Mouse (Mus musculus) natural killer cell, adult 2 months (primary cell): ENCODE data around the gene Serpinb12.
"Not testable (repeated sequence)": the region's sequence is repeated elsewhere in the genome, so short reads cannot be mapped to it uniquely, and the experiment has no call there.

Experiments
- DNase-seq, 2 experiments: peaks; one replicate each; pipeline ENCODE4 v3.0.0; 2022; ENCODE audit warnings: low spot score in 2 of 2

Serpinb12 gene

DNA sequence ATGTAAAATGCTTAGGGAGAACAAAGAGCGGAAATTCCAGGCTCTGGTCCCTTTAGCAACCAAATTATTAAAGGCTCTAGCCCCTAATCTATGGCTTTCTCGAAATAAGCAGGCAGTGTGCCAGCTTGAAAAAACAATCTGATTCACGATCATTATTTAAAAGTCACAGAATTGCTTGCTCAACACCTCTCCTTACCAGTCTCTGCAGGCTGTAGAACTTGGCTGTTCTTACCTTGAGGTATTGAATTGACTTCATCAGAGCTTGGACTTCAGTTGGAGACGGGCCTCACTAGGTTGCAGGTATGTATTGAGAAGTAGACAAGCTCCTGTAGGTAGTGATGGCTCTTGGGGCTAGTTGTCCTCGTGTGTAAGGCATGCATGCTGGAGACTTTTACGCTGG lies at the start of gene Serpinb12:
Serpinb12 (plus strand) TSS at position 185 of the 400 bp plus-strand sequence.
- DNase-seq = no peak

DNA sequence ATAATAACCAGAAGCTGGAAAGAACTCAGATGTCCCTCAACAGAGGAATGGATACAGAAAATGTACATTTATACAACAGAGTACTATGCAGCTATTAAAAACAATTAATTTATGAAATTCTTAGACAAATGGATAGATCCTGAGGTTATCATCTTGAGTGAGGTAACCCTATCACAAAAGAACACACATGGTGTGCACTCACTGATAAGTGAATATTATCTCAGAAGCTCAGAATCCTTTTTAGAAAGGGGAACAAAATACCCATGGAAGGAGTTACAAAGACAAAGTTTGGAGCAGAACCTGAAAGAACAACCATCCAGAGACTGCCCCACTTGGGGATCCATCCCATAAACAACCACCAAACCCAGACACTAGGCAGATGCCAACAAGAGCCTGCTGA lies 39.1 kb upstream of the Serpinb12 start:
- DNase-seq = not testable (repeated sequence)

DNA sequence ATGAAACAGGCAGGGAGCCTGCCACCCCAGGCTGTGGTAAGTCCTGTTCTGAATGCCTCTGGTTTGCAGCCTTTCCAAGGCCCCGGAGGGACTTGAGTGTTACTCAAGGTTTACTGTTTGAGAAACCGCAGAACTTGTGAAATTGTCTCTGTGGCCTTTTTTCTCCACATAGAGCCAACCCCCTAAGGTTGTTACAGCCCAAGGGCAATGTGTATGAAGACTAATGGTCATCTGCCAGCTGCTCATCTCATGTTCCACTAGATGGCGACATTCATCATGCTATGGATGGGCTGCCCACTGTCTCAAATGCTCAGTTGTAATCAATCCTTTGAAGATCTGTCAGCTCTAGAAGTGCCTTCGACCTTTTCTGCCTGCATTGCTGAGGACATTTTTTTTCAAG lies 32.8 kb upstream of the Serpinb12 start:
- DNase-seq = peak in 1 of 2 experiments; percentile 5

DNA sequence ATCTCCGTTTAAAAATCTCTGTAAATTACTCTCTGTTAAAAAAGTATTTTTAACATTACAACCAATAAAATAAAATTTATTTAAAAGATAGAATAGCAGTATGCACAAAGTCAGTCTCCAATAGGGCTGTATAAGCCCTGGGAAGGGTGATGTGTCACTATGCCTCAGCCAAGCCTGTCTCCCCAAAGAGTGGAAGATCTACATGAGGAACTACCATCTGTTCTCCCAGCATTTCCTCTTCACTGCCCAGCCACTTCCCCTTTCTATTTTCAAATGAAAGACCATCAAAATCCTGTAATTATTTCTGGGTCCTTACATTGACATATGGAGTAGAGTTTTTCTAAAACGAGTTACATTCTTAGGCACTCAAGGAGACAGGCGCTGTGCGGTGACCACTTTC lies 2.3 kb upstream of the Serpinb12 start:
- DNase-seq = no peak

DNA sequence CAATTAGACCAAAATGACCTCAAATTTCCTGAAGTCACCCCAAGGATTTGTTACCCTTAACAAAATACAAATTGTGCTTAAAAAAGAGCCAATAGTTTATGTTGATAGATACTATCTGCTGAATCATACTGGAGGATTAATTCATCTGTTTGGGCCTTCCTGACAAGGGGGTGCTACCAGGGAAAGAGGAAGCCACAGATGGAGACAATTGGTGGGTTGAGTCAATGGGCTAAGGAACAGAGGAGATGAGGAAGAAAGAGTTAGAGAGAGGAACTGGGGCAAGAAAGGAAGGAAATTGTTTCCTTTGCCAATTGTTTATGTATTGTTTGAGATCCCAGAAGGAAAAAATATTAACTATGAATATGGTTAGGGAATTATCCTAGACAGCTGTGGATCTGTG lies 591 bp upstream of the Serpinb12 start:
- DNase-seq = no peak

DNA sequence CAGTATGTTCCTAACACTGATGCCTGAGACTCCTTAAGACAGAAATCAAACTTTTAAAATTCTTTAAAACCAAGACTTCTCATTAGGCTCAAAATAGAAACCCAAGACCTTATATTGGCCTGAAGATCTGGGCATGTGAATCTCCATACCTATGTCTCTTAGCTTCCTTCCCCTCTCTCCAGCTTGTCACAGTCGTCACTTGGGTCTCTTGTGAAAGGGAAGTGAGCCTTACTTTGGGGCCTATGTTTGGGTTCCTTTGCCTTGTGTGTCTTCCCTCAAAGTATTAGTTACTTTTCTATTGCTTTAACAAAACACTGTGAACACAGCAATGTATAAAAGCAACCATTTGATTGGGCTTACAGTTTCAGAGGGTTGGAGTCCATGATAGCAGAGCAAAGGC lies 13.0 kb downstream of the Serpinb12 start:
- no peak for DNase-seq

DNA sequence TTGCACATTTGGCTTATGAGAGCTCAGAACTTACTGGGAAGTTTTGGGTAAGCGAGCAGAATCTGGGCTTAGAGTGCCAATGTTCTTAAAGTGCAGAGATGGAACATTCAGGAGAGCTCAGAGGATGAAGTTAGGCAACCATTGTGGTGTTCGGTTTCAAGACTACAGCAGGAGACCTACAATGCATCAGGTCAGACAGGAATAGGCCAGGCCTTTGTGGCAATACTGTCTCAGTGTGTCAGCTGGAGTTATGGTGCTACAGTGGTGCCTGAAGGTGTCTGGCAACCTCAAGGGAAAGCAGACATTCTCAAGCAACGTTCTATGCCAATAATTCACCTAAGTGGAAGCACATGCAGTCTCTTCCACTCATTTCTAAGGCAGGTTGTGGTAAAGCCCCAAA lies 25.7 kb downstream of the Serpinb12 start:
- no peak for DNase-seq

DNA sequence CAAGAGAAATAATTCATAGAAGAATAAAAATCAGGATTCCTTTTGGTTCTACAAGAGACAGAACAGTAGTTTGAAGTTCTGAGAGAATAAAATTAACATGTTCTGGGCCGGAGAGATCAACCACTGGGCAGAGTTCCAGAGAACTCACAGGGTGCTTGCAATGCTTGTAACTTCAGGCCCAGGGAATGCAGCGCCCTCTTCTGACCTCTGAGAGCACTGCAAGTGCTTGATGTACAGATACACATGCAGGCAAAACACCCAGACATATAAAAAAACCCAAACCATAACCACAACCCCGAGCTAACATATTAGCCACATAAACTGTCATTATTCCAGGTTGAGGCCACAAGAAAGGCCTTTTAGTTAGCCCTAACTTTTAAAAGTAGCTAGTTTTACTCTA lies 26.8 kb downstream of the Serpinb12 start:
- peak; percentile 8 to 21 for DNase-seq

DNA sequence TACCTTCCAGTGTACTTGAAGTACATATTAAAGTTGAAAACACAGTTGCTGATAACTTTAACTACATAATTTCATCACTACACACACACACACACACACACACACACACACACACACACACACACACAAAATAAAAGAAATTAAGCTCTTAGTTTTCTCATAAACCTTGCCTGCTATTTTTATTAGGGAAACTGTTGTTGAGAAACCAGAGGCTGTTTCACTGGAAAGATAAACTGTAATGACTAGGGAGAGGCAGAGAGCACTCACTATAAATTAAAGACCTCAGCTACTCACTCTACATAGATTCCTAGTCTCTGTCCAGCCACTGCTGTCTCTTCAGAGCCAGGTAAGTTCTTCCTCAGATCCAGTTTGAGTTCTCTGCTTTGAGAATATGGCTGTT lies 46.4 kb downstream of the Serpinb12 start, which contains the start of gene Serpinb13:
Serpinb13 (plus strand) TSS at position 301 of the 400 bp plus-strand sequence.
- no peak for DNase-seq

DNA sequence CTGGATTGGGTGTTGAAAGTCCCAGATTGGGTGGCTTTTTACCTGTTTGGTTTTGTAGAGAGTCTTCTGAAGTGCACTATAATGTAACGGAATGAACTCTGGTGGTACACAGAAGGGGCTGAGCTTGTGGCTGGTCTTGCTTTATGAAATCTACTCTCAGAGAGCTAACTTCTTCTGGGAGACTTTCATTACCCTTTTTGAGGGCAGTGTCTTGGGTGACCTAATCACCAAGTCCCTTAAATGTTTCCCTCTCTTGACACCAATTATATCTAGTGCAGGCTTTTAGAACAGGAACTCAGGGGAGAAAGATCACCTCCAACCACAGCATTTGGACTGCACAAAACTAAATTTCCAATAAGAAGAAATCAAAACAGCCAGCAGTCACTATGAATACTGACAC lies 48.8 kb downstream of the Serpinb12 start:
- DNase-seq = no peak

DNA sequence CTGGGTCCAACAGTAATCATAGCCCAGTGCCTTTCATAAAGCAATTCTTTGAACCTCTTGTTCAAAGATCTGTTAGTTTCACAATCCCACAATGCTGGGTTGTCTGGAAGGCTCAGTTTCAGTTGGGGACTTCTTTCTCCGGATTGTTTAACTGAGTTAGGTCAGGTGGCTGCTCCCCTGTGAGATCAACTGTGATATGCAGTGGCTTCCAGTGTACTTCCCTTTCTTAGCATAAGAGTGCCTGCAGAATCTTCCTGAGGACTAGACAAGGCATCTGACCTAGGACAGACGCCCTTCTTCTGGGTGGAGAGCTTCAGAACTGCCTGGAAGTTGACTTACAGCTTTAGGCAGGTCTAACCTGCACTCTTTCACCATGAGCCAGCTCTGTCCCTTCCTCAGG lies 49.6 kb downstream of the Serpinb12 start:
- DNase-seq = no peak

DNA sequence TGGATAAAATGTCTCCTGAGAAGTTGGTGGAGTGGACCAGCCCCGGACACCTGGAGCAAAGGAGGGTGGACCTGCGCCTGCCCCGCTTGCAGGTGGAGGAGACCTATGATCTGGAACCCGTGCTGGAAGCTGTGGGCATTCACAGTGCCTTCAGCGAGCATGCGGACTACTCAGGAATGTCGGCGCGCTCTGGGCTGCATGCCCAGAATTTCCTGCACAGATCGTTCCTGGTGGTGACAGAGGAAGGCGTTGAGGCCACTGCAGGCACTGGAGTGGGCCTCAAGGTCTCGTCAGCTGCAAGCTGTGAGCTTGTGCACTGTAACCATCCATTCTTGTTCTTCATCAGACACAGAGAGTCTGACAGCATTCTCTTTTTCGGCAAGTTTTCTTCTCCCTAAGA lies 66.2 kb downstream of the Serpinb12 start:
- no peak for DNase-seq

DNA sequence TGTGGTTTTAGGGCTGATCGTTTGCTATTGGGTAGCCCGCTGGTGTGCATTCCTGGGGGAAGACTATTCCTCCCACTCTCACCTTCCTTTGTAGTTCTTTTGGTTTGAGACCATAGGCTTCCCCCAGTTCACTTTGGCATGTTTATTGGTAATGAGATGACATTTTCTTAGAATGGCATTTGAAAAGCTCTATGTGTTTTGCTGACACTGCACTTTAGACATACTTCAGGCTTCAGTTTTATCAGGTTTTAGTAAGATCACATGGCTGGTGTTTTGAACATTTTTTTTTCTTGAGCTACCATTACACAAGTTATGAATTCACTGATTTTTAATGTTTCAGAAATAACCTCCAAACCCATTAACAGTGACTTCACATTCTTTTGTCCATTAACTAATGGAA lies 67.5 kb downstream of the Serpinb12 start:
- no peak for DNase-seq

DNA sequence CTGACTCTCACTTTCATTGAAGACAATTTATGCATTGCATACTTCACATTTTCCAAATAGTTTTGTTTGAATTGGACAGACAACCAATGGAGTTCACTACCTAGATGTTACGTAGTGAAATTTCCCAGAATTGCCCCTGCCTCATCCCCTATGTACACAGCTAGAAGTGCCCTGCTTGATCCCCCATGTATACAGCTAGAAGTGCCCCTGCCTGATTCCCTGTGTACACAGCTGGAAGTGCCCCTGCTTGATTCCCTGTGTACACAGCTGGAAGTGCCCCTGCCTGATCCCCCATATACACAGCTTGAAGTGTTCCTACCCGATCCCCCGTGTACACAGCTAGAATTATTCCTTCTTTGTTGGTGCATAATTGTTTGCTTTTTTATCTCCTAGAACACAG lies 72.1 kb downstream of the Serpinb12 start:
- DNase-seq = no peak
